Mouse (Mus musculus) myocyte (in vitro differentiated cells): ENCODE results near the gene Nrip1.

Source experiments
- E2F4 ChIP-seq: IDR thresholded peaks from one replicate; pipeline ENCODE4 v1.6.1; 2011; ENCODE audit warnings: mild to moderate bottlenecking, control low read depth, moderate library complexity; ENCODE audit not compliant: insufficient read depth
- MYOD1 ChIP-seq, 3 experiments: IDR thresholded peaks; one replicate each; pipeline ENCODE4 v1.6.1; 2011; ENCODE audit warnings: control low read depth in 2 of 3, low read depth in 2 of 3, mild to moderate bottlenecking in 2 of 3, moderate library complexity in 1 of 3; ENCODE audit not compliant: insufficient read length in 2 of 3, control insufficient read depth in 1 of 3
- POLR2A ChIP-seq: IDR thresholded peaks from one replicate; pipeline ENCODE4 v1.6.1; 2011; ENCODE audit warnings: low read depth, mild to moderate bottlenecking, control low read depth, moderate library complexity; ENCODE audit not compliant: insufficient read length
- TCF12 ChIP-seq: IDR thresholded peaks from one replicate; pipeline ENCODE4 v1.6.1; 2011; ENCODE audit warnings: mild to moderate bottlenecking, control low read depth; ENCODE audit not compliant: poor library complexity, insufficient read depth, severe bottlenecking

DNA sequence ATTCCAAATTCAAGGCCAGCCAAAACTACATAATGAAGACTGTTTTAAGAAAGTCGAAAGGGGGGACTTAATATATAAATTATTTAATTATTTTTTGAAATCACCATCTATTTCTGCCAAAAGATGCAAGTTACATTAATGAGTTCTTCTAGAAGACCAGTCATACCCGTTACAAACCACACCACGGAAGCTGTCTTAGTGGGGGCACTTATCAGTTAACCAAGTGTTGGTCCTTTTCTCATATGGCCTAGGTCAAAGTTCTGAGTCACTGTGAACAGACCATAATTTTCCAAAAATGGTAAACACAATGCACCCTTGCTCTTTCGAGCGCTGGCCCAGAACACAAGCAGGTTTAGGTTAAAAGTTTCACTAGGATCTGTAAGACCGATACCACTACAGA is 73.2 kb downstream of the Nrip1 start:
- TF ChIP-seq E2F4 (no peak), TCF12 (no peak), MYOD1 (IDR thresholded peaks at IDR 0.05; ENCODE audit: control insufficient read depth in 1 of 3, insufficient read length in 2 of 3, low read depth in 2 of 3) (no peak), POLR2A (no peak)
